Mouse (Mus musculus): ENCODE measurements around the gene Ppp1ca. TPM values are rescaled to one million over a fixed set of nuclear protein-coding genes. Genes with fewer than 3 reads are reported as not detected.
A peak's percentile ranks its signal among the peaks of the same experiment; 100 is the strongest.

Gene Ppp1ca
- 817 and 858 TPM in 2 replicates for polyA plus RNA-seq (2015; fragmentation: Nextera tagmentation; extraction: Ambion mirVana)

GRCm38 (mm10) chr19:4191528-4192250 lies at the start of gene Ppp1ca:
Gene Ppp1ca, plus strand, starts transcription at chr19:4192065.
- peaks cover 35% of the 10 kb centered on the region for H3K4me1 ChIP-seq
- H3K4me2 ChIP-seq (replicated peaks): peak within 1 kb of the TSS; percentile 98
- peak; percentile 91 for ATAC-seq (ENCODE audit: low FRiP score, low read depth)
- 3% methylated on average over 45 of the region's 47 CpGs for WGBS
- H3K27me3 ChIP-seq: no peaks in the 10 kb centered on the region
- H3K4me3 ChIP-seq: peak within 1 kb of the TSS; percentile 92
- H3K27ac ChIP-seq: peak within 1 kb of the TSS; percentile 96
- H3K9me3 ChIP-seq: no peaks in the 10 kb centered on the region
- H3K9ac ChIP-seq: peak within 1 kb of the TSS; percentile 98
- H3K36me3 ChIP-seq: peaks cover 36% of the 10 kb centered on the region

GRCm38 (mm10) chr19:4142416-4143173 lies 49.3 kb upstream of the Ppp1ca start:
- Histone ChIP-seq H3K36me3 (no peaks in the 10 kb centered on the region), H3K27me3 (no peaks in the 10 kb centered on the region), H3K4me3 (no peak overlapping the region), H3K27ac (no peak overlapping the region), H3K9ac (0 out of 2 replicates have a peak overlapping the region, but pooled peaks have one; percentile 25), H3K4me1 (peaks cover under 1% of the 10 kb centered on the region; the same call in 1 of the 2 replicates), H3K9me3 (no peaks in the 10 kb centered on the region), H3K4me2 (replicated peaks) (no peak overlapping the region)
- ATAC-seq (ENCODE audit: low FRiP score, low read depth): no peak
- 95% methylated on average over 18 of the region's 18 CpGs for WGBS

GRCm38 (mm10) chr19:4143759-4144268 lies 48.1 kb upstream of the Ppp1ca start, which contains the start of gene Cabp4:
Gene Cabp4, minus strand, starts transcription at chr19:4144033.
- H3K4me3 ChIP-seq: no peak within 1 kb of the TSS
- WGBS: 89% methylated on average over 7 of the region's 7 CpGs
- H3K9me3 ChIP-seq: no peaks in the 10 kb centered on the region

GRCm38 (mm10) chr19:4144550-4145498 lies 47.0 kb upstream of the Ppp1ca start:
- ATAC-seq (ENCODE audit: low FRiP score, low read depth): no peak
- H3K4me1 ChIP-seq: peaks cover 15% of the 10 kb centered on the region
- H3K9ac ChIP-seq: no peak overlapping the region
- H3K4me2 ChIP-seq (replicated peaks): no peak overlapping the region
- H3K27ac ChIP-seq: no peak overlapping the region
- no peak overlapping the region for H3K4me3 ChIP-seq
- peaks cover 1% of the 10 kb centered on the region; the same call in 1 of the 2 replicates for H3K36me3 ChIP-seq
- H3K9me3 ChIP-seq: no peaks in the 10 kb centered on the region
- no peaks in the 10 kb centered on the region for H3K27me3 ChIP-seq
- 76% methylated on average over 16 of the region's 16 CpGs for WGBS

More at GRCm38 (mm10) chr19:4143759-4144268, 48.1 kb upstream of the Ppp1ca start, which contains the start of gene Cabp4:
- Histone ChIP-seq H3K4me2 (replicated peaks) (no peak within 1 kb of the TSS), H3K27ac (no peak within 1 kb of the TSS), H3K9ac (peak within 1 kb of the TSS; percentile 19; the same call in 1 of the 2 replicates), H3K4me1 (peaks cover 6% of the 10 kb centered on the region), H3K27me3 (no peaks in the 10 kb centered on the region), H3K36me3 (no peaks in the 10 kb centered on the region)
- ATAC-seq (ENCODE audit: low FRiP score, low read depth): no peak

- WGBS: 93% methylated on average over 5 of the region's 5 CpGs
- H3K4me1 ChIP-seq: peaks cover 18% of the 10 kb centered on the region
Measured at GRCm38 (mm10) chr19:4145936-4146335, 45.9 kb upstream of the Ppp1ca start.

GRCm38 (mm10) chr19:4146366-4147021 lies 45.4 kb upstream of the Ppp1ca start:
- no peaks in the 10 kb centered on the region for H3K9me3 ChIP-seq
- H3K4me2 ChIP-seq (replicated peaks): no peak overlapping the region
- no peaks in the 10 kb centered on the region for H3K27me3 ChIP-seq
- no peak overlapping the region for H3K4me3 ChIP-seq
- peaks cover 18% of the 10 kb centered on the region for H3K36me3 ChIP-seq
- WGBS: 67% methylated on average over 12 of the region's 12 CpGs
- H3K27ac ChIP-seq: no peak overlapping the region
- peaks cover 18% of the 10 kb centered on the region for H3K4me1 ChIP-seq
- ATAC-seq (ENCODE audit: low FRiP score, low read depth): no peak
- H3K9ac ChIP-seq: peak overlapping the region; percentile 27; the same call in 1 of the 2 replicates

More at GRCm38 (mm10) chr19:4145936-4146335, 45.9 kb upstream of the Ppp1ca start:
- H3K36me3 ChIP-seq: peaks cover 13% of the 10 kb centered on the region
- no peak for ATAC-seq (ENCODE audit: low FRiP score, low read depth)
- no peak overlapping the region for H3K4me2 ChIP-seq (replicated peaks)
- H3K27me3 ChIP-seq: no peaks in the 10 kb centered on the region
- no peak overlapping the region for H3K4me3 ChIP-seq
- no peak overlapping the region for H3K27ac ChIP-seq
- H3K9ac ChIP-seq: no peak overlapping the region
- H3K9me3 ChIP-seq: no peaks in the 10 kb centered on the region

GRCm38 (mm10) chr19:4147022-4147405 lies 44.9 kb upstream of the Ppp1ca start:
- H3K4me1 ChIP-seq: peaks cover 18% of the 10 kb centered on the region
- no peak overlapping the region for H3K27ac ChIP-seq
- peaks cover 22% of the 10 kb centered on the region for H3K36me3 ChIP-seq
- peak overlapping the region; percentile 27 for H3K9ac ChIP-seq
- no peak overlapping the region for H3K4me2 ChIP-seq (replicated peaks)
- H3K9me3 ChIP-seq: no peaks in the 10 kb centered on the region
- ATAC-seq (ENCODE audit: low FRiP score, low read depth): no peak
- H3K27me3 ChIP-seq: no peaks in the 10 kb centered on the region
- H3K4me3 ChIP-seq: no peak overlapping the region
- 52% methylated on average over 3 of the region's 3 CpGs for WGBS

GRCm38 (mm10) chr19:4147782-4148490 lies 43.9 kb upstream of the Ppp1ca start:
- Histone ChIP-seq H3K27me3 (no peaks in the 10 kb centered on the region), H3K9me3 (no peaks in the 10 kb centered on the region), H3K4me1 (peaks cover 18% of the 10 kb centered on the region), H3K4me2 (replicated peaks) (peak overlapping the region; percentile 91), H3K36me3 (peaks cover 30% of the 10 kb centered on the region), H3K4me3 (peak overlapping the region; percentile 94), H3K27ac (0 out of 2 replicates have a peak overlapping the region, but pooled peaks have one; percentile 0), H3K9ac (peak overlapping the region; percentile 91)
- 38% methylated on average over 9 of the region's 9 CpGs for WGBS
- no peak; the same call in 1 of the 2 replicates for ATAC-seq (ENCODE audit: low FRiP score, low read depth)

- WGBS: under 1% methylated on average over 33 of the region's 33 CpGs
- H3K4me2 ChIP-seq (replicated peaks): peak within 1 kb of the TSS; percentile 91
- peaks cover 18% of the 10 kb centered on the region for H3K4me1 ChIP-seq
- H3K27ac ChIP-seq: peak within 1 kb of the TSS; percentile 58; the same call in 1 of the 2 replicates
- peak within 1 kb of the TSS; percentile 91 for H3K9ac ChIP-seq
- ATAC-seq (ENCODE audit: low FRiP score, low read depth): peak; percentile 96
- no peaks in the 10 kb centered on the region for H3K27me3 ChIP-seq
- H3K36me3 ChIP-seq: peaks cover 35% of the 10 kb centered on the region
- no peaks in the 10 kb centered on the region for H3K9me3 ChIP-seq
- peak within 1 kb of the TSS; percentile 94 for H3K4me3 ChIP-seq
Measured at GRCm38 (mm10) chr19:4148491-4148806, 43.4 kb upstream of the Ppp1ca start, which contains the start of gene Coro1b. Gene Coro1b, plus strand, starts transcription at chr19:4148619.

- Histone ChIP-seq H3K4me2 (replicated peaks) (peak overlapping the region; percentile 91), H3K36me3 (peaks cover 38% of the 10 kb centered on the region), H3K4me3 (peak overlapping the region; percentile 94), H3K27ac (peak overlapping the region; percentile 58; the same call in 1 of the 2 replicates), H3K9me3 (no peaks in the 10 kb centered on the region), H3K9ac (peak overlapping the region; percentile 91), H3K27me3 (no peaks in the 10 kb centered on the region), H3K4me1 (peaks cover 18% of the 10 kb centered on the region)
- 3% methylated on average over 8 of the region's 8 CpGs for WGBS
- no peak for ATAC-seq (ENCODE audit: low FRiP score, low read depth)
Measured at GRCm38 (mm10) chr19:4148819-4149218, 43.0 kb upstream of the Ppp1ca start.
